Mouse (Mus musculus) liver, embryonic 14.5 days (tissue): Measurements from ENCODE around the gene Insc. TPM values are rescaled to one million over a fixed set of nuclear protein-coding genes. Genes with fewer than 3 reads are reported as not detected.

Source experiments
- ATAC-seq: fragments of 200-750 bp; cut with Nextera tagmentation; 2 replicates; pipeline ENCODE4 v1.8.0; 2017; ENCODE audit warnings: moderate number of reproducible peaks, mild to moderate bottlenecking, moderate library complexity; ENCODE audit not compliant: insufficient read depth
- DNase-seq, 3 experiments: peaks; one replicate each; pipeline ENCODE4 v3.0.0-alpha.2; 2012 to 2013; ENCODE audit warnings: low read depth in 3 of 3, low spot score in 3 of 3
- H3K27ac ChIP-seq: fragments of 300-500 bp; sonication (generic); 2 replicates; pipeline ENCODE4 v1.5.1; 2014; ENCODE audit warnings: moderate library complexity, mild to moderate bottlenecking, control low read depth, inconsistent platforms
- H3K27me3 ChIP-seq: fragments of 300-500 bp; sonication (generic); 2 replicates; pipeline ENCODE4 v1.6.1; 2014; ENCODE audit warnings: mild to moderate bottlenecking, low read length, moderate library complexity; ENCODE audit not compliant: control insufficient read depth, insufficient read depth
- H3K36me3 ChIP-seq: fragments of 300-500 bp; sonication (generic); replicated peaks from 2 replicates; pipeline ENCODE4 v1.6.1; 2014; ENCODE audit warnings: low read depth; ENCODE audit not compliant: control insufficient read depth, insufficient read depth
- H3K4me1 ChIP-seq, 2 experiments: fragments of 200-500 bp in 1 of 2; fragments of 300-500 bp in 1 of 2; sonication (generic) in 1 of 2; replicated peaks; 2 replicates each; pipeline ENCODE4 v1.6.1; 2012 to 2014; ENCODE audit warnings: antibody characterized with exemption in 1 of 2, inconsistent platforms in 1 of 2, low read length in 1 of 2; ENCODE audit not compliant: control insufficient read depth in 2 of 2, insufficient read depth in 2 of 2
- H3K4me2 ChIP-seq: fragments of 300-500 bp; sonication (generic); 2 replicates; pipeline ENCODE4 v1.6.1; 2014; ENCODE audit warnings: low read depth, mild to moderate bottlenecking, control low read depth, moderate library complexity
- H3K4me3 ChIP-seq, 2 experiments: fragments of 200-500 bp in 1 of 2; fragments of 300-500 bp in 1 of 2; sonication (generic) in 1 of 2; 2 replicates each; pipeline ENCODE4 v1.5.1; 2012 to 2014; ENCODE audit warnings: low read depth in 2 of 2, low read length in 2 of 2, mild to moderate bottlenecking in 2 of 2, control low read depth in 1 of 2, inconsistent platforms in 1 of 2, moderate library complexity in 1 of 2; ENCODE audit not compliant: insufficient read depth in 1 of 2
- H3K9ac ChIP-seq: fragments of 300-500 bp; sonication (generic); replicated peaks from 2 replicates; pipeline ENCODE4 v1.6.1; 2014; ENCODE audit warnings: mild to moderate bottlenecking, control low read depth, moderate library complexity
- H3K9me3 ChIP-seq: fragments of 300-500 bp; sonication (generic); 2 replicates; pipeline ENCODE4 v1.6.1; 2016; ENCODE audit warnings: low read length, mixed read lengths; ENCODE audit not compliant: control insufficient read depth
- CTCF ChIP-seq: IDR thresholded peaks from 2 replicates; pipeline ENCODE4 v1.5.1; 2016; ENCODE audit warnings: antibody characterized with exemption, low read depth, control low read depth
- EP300 ChIP-seq: IDR thresholded peaks from 2 replicates; pipeline ENCODE4 v1.6.1; 2016; ENCODE audit warnings: antibody characterized with exemption, low read depth
- WGBS: fragments of 180-500 bp; shearing (Covaris S2); extraction: QIAGEN DNeasy Blood & Tissue Kit; methylation state at CpG from one replicate; pipeline ENCODE4 v1.1.7; 2014; ENCODE audit not compliant: insufficient replicate concordance; 5-methylcytosine and 5-hydroxymethylcytosine counted together
- polyA plus RNA-seq, 2 experiments: library from polyadenylated mRNA; depleted of rRNA in 1 of 2; stranded (reverse) in 1 of 2; unstranded in 1 of 2; fragments of >200 nt; fragmentation: Nextera tagmentation in 1 of 2; extraction: Ambion mirVana in 1 of 2; gene quantifications; 2 replicates each; pipeline versions ENCODE4 v1.2.1 to v1.2.3; 2012 to 2014

The Insc gene
- polyA plus RNA-seq, 2 experiments: 10.9 to 12.8 TPM

GRCm38 (mm10) chr7:114873315-114874012, 130.0 kb downstream of the Insc start:
- Histone ChIP-seq H3K27ac (no peak overlapping the region), H3K27me3 (no peaks in the 10 kb centered on the region), H3K4me2 (no peak overlapping the region), H3K36me3 (no peaks in the 10 kb centered on the region), H3K4me3 (no peak overlapping the region), H3K9me3 (no peaks in the 10 kb centered on the region), H3K4me1 (no peaks in the 10 kb centered on the region), H3K9ac (no peak overlapping the region)
- ATAC-seq: no peak
- WGBS: 34% methylated on average over 3 of the region's 3 CpGs
- DNase-seq: no peak
- TF ChIP-seq EP300 (no peak), CTCF (no peak)

- no peak for ATAC-seq
- no peak for DNase-seq
- H3K36me3 ChIP-seq: no peaks in the 10 kb centered on the region
- no peak overlapping the region for H3K27ac ChIP-seq
- no peak overlapping the region for H3K4me2 ChIP-seq
- no peaks in the 10 kb centered on the region for H3K9me3 ChIP-seq
- no peak overlapping the region for H3K4me3 ChIP-seq
- no peaks in the 10 kb centered on the region for H3K4me1 ChIP-seq
- no peaks in the 10 kb centered on the region for H3K27me3 ChIP-seq
- H3K9ac ChIP-seq: no peak overlapping the region
- 29% methylated on average over 6 of the region's 6 CpGs for WGBS
- no peak for TF ChIP-seq EP300
- TF ChIP-seq CTCF: no peak
Observed at GRCm38 (mm10) chr7:114874032-114874441, 130.5 kb downstream of the Insc start.

- DNase-seq: no peak
- WGBS: 61% methylated on average over 2 of the region's 2 CpGs
- H3K9ac ChIP-seq: no peak overlapping the region
- H3K4me2 ChIP-seq: no peak overlapping the region
- no peaks in the 10 kb centered on the region for H3K27me3 ChIP-seq
- no peak overlapping the region for H3K4me3 ChIP-seq
- TF ChIP-seq EP300: no peak
- TF ChIP-seq CTCF: no peak
- no peaks in the 10 kb centered on the region for H3K9me3 ChIP-seq
- ATAC-seq: no peak
- no peak overlapping the region for H3K27ac ChIP-seq
- H3K36me3 ChIP-seq: no peaks in the 10 kb centered on the region
- no peaks in the 10 kb centered on the region for H3K4me1 ChIP-seq
Observed at GRCm38 (mm10) chr7:114874579-114874978, 131.1 kb downstream of the Insc start.

GRCm38 (mm10) chr7:114883602-114884001, 140.1 kb downstream of the Insc start:
- Histone ChIP-seq H3K9me3 (no peaks in the 10 kb centered on the region), H3K36me3 (no peaks in the 10 kb centered on the region), H3K27me3 (no peaks in the 10 kb centered on the region), H3K4me3 (no peak overlapping the region), H3K27ac (no peak overlapping the region), H3K9ac (no peak overlapping the region), H3K4me2 (no peak overlapping the region), H3K4me1 (no peaks in the 10 kb centered on the region)
- no peak for TF ChIP-seq CTCF
- no peak for TF ChIP-seq EP300
- WGBS: 63% methylated on average over 2 of the region's 2 CpGs
- DNase-seq (no peak), ATAC-seq (no peak)

GRCm38 (mm10) chr7:114886933-114887332, 143.4 kb downstream of the Insc start:
- Histone ChIP-seq H3K4me2 (no peak overlapping the region), H3K27ac (no peak overlapping the region), H3K4me1 (no peaks in the 10 kb centered on the region), H3K9me3 (no peaks in the 10 kb centered on the region), H3K36me3 (no peaks in the 10 kb centered on the region), H3K4me3 (no peak overlapping the region), H3K27me3 (no peaks in the 10 kb centered on the region), H3K9ac (no peak overlapping the region)
- DNase-seq (no peak), ATAC-seq (no peak)
- TF ChIP-seq CTCF: no peak
- no peak for TF ChIP-seq EP300
- WGBS: 64% methylated on average over 4 of the region's 4 CpGs
